Mouse (Mus musculus) ovary, postnatal 36 days (tissue): ENCODE results near the gene Ccna2.
A peak's percentile ranks its signal among the peaks of the same experiment; 100 is the strongest.

ENCODE experiments used
- DNase-seq: peaks from one replicate; pipeline ENCODE4 v3.0.0; 2022; ENCODE audit warnings: low spot score, mixed read lengths

The Ccna2 gene

DNA sequence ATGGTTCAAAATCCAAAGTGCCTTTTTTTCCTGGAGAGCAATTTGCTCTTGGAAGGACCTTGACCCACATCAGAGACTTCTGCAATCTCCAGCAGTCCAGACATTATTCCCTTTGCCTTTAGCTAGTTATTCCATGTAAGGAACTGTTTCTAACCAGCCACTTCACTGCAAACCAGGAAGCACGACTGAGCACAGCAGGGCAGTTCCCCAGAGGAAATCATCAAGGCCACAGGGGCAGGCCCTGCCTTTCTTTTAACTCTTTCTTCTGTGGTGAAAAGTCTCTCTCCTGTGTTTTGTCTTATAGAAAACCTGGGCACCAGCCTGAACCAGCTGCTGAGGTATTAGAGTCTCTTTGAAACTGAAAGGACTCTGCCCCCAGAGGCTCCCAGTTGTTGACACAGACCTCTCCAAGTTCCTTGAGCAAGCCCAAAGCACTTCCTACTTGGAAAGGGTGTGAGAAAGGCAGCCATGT, 38.7 kb downstream of the Ccna2 start:
- DNase-seq, result no peak

- no peak for DNase-seq
These were observed 39.2 kb downstream of the Ccna2 start for GRCm38 (mm10) chr3:36532738-36533137.

- no peak for DNase-seq
These were observed 39.9 kb downstream of the Ccna2 start for GRCm38 (mm10) chr3:36531979-36532542.

GRCm38 (mm10) chr3:36531242-36531641, 40.7 kb downstream of the Ccna2 start:
- DNase-seq, result no peak

GRCm38 (mm10) chr3:36530781-36531180, 41.2 kb downstream of the Ccna2 start:
- no peak for DNase-seq

- no peak for DNase-seq
These were observed 41.6 kb downstream of the Ccna2 start for GRCm38 (mm10) chr3:36530345-36530744.

GRCm38 (mm10) chr3:36524466-36524865, 47.5 kb downstream of the Ccna2 start:
- DNase-seq, result no peak

GRCm38 (mm10) chr3:36522137-36522536, 49.8 kb downstream of the Ccna2 start:
- DNase-seq, result no peak

GRCm38 (mm10) chr3:36521073-36522060, 50.6 kb downstream of the Ccna2 start, which contains the start of gene Gm11549:
Gm11549 (minus strand) TSS chr3:36521813.
- DNase-seq, result peak; percentile 36

- DNase-seq, result no peak
These were observed 55.8 kb downstream of the Ccna2 start for GRCm38 (mm10) chr3:36516196-36516595.
